Mouse (Mus musculus) retina, postnatal 7 days (tissue): ENCODE results near the gene Slc39a9.
A peak's percentile ranks its signal among the peaks of the same experiment; 100 is the strongest.

Experiments
- DNase-seq: peaks from one replicate; pipeline ENCODE4 v3.0.0-alpha.2; 2012; ENCODE audit warnings: low read depth, low spot score

Gene Slc39a9

DNA sequence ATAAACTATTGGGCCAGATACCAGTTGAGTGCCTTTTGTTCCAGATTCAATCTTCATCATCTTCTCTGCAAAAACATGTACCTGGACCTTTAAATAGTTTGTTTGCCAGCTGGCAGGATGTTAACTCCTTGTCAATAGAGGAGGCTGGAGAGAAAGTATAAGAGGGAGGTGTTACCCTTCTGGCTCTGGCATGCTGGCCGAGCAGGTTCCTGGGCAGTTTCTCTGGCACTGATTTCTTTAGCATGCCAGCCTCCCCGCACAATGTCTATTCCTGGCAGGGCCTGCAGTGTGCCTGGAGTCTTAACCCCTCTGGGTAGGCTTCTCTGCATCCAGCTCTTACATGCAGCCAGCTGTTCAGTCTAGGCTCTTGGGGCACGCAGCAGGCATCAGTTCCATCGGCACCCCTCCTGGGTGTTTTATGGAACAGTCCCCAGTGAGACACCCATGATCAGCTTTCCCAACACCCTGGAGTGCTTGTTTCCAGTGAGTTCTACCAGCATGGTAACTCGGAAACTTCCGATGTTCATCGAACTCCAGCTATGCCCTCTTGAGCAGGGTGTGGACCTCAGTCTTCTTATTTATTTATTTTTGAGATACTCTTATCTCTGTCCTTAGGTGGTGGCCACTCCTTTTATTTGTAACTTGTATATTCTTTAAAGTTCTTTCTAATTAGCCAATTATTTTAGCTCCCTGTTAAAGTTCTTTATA is 10.4 kb downstream of the Slc39a9 start:
- no peak for DNase-seq

DNA sequence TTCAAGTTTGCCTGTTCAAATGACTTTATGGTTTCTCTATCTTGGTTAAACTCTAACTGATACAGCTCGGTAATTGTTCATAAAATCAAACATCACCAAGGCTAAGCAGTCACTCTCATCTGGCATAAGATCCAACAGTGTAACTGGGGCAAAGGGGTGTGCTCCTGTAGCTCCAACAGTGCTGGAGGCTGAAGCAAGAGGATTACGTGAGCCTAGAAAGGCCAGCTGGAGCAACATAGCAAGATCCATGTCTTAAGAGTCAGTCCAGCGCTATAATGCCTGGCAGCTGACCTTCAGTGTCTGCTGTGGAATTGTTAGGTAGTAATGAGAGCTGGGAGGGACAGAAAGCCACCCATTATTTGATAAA is 11.0 kb downstream of the Slc39a9 start:
- DNase-seq: no peak

DNA sequence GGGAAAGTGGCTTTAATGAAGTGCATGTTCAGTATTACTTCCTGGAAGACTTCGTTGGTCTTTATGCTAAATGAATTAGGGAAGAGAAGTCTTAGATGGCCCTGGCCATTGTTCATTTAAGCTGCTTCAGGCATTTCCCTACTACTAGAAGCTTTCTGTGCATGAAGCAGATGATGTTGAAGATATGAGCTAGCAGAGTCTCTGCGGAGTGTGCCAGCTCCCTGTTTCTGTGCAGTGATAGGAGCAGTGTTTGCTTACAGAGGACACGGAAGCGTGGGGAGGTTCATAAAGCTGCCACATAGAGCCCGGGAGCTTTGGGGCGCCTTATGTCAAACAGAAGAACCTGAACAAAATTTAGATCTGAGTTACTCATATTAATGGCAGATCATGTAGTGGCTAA is 15.0 kb downstream of the Slc39a9 start:
- DNase-seq: no peak

- DNase-seq: no peak
Observed at GRCm38 (mm10) chr12:80662322-80662721, 18.6 kb downstream of the Slc39a9 start.

DNA sequence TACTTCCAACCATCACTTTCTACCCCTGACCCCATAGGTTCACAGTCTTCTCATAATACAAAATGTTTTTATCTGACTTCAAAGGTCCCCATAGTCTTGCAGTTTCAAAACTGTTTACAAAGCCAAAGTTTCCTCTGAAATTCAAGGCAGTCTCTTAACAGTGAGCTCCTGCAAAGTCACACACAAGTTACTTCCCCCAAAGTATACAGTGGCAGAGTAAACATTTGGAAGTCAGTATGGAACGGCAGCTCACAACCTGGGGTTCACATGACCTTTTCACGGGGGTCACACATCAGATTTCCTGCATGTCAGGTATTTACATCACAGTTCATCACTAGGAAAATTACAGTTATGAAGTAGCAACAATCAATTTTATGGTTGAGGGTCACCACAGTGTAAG is 20.3 kb downstream of the Slc39a9 start:
- no peak for DNase-seq

DNA sequence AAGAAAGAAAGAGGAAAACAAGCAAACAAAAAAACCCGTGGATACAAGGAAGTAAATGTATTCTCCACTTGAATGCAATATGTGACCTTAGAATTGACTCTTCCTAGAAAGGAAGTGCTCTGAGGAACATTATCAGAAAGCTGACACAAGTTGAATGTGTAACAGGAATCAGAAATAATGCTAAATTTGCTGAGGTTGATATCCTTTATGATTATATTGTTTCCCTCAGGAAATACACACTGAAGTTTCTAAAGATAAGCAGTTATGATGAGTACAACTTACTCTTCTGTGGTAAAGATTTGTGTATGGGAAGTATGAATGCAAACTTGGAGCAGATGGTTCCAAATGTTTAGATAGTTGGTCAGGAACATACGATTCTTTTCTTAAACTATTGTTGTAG is 24.7 kb downstream of the Slc39a9 start:
- no peak for DNase-seq

DNA sequence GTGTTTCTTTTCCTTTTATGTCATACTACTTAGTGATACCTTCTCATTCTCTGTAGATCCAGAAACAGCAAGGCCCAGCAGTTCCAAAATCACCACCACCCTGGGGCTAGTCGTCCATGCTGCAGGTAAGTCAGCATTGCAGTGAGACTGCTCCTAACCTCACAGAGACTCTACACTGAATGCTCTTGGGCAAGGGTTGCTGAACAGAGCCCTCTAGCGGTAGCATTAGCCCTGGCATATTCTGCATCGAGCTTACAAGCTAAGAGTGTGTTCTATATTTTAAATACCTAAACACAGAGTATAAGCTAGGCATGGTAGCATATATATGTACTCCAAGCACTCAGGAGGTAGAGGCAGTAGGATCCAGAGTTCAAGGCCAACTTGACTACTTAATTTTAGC is 29.5 kb downstream of the Slc39a9 start:
- peak; percentile 49 for DNase-seq

DNA sequence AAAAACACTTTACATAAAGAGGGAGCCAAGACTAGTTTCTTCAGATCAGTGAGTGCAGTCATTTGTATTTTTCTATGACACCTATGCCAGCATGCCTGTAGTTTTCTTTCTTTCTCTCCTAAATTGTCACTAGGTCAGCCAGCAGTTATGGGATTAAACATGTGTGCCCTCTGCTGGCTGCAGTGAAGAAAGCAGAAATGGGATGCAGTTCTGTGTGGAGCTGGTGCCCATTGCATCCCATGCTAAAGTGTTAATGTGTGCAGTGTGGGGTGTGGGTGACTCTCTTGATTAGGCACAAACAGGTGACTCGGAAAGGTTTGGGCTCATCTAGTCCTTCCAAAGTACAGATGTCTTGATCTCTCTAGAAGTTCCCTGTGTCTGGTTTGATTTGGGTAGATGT is 37.7 kb downstream of the Slc39a9 start:
- DNase-seq: no peak

- no peak for DNase-seq
Observed at GRCm38 (mm10) chr12:80683554-80683953, 39.9 kb downstream of the Slc39a9 start.

DNA sequence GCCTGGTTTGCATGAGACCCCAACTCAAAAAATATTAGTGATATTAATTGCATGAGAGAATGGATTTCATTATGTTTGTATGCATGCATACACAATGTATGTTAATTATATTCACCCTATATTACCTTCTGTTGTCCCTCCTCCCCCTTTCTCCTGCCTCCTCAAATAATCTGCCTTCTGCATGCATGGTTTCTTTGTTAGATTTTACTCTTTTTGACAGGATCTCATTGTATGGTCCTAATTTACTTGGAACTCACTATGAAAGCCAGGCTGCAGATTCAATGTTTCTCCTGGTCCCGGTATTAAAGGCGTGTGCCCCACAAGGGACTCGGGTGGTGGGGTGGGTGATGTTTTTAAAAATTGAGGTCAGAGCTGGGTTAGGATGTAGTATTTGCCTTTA is 40.6 kb downstream of the Slc39a9 start:
- no peak for DNase-seq

DNA sequence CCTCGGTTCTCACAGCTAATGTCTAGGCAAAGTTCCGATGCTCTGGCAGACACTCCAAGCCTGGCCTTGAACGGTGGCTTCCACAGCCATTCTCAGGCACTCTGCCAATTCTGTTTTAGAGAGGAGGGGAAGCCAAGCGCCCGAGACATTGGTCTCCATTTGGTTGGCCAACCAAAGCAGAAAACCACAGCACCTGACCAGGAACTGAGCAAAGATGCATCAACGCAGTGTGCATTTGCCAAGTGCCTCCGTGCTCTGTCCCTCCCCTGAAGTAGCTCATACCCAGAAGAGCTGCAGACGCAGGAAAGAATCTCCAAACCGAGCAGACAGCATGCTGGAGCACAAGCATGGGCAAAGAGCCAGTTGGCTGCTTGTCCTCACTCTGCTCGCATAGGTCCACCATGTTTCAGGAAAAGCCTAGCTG is 44.1 kb downstream of the Slc39a9 start:
- no peak for DNase-seq

DNA sequence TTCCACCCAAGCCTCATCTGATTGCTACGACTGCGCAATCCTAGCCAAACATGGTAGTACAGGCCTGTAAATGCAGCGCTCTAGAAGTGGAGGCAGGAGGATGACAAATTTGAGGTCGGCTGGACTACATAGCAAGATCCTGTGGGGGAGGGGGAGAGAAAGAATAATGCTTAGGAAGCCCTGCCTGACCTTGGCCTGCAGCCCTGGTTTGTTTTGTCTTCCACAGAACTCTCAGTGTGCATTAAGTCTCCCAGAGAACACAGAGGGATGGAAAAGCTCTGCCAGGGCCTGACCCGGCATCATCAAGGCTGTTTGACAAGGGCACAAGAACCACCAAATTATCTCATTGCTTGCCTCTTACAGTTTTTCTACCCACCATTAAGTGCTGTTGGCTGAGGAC is 46.0 kb downstream of the Slc39a9 start:
- no peak for DNase-seq

DNA sequence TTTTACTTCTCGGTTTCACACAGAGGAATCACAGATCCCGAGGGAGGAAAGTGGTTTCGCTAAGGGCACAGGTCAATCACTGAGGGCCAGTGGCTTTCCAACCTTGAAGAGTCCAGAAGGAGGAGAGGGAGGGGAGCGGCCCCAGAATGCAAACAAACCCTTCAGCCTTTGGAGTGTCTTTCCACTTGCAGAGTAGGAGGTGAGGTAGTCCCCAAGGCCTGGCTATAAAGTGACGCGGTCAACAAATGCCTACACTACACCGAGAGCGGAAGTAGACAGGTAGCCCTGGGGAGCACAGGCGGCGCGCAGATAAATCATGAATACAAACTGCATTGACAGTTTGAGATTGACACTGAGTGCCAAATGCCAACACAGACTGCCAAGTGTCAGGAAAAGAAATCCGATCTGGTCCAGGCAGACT is 48.0 kb downstream of the Slc39a9 start:
- DNase-seq: no peak

GRCm38 (mm10) chr12:80692269-80692972 is 48.7 kb downstream of the Slc39a9 start, which contains the start of gene Plekhd1:
Gene Plekhd1 (plus strand): TSS chr12:80692591.
- DNase-seq: peak; percentile 43

- no peak for DNase-seq
Observed at GRCm38 (mm10) chr12:80693700-80694099, 50.0 kb downstream of the Slc39a9 start.

GRCm38 (mm10) chr12:80695004-80695403 is 51.3 kb downstream of the Slc39a9 start:
- no peak for DNase-seq

- DNase-seq: no peak
Observed at GRCm38 (mm10) chr12:80698526-80699143, 55.0 kb downstream of the Slc39a9 start.

DNA sequence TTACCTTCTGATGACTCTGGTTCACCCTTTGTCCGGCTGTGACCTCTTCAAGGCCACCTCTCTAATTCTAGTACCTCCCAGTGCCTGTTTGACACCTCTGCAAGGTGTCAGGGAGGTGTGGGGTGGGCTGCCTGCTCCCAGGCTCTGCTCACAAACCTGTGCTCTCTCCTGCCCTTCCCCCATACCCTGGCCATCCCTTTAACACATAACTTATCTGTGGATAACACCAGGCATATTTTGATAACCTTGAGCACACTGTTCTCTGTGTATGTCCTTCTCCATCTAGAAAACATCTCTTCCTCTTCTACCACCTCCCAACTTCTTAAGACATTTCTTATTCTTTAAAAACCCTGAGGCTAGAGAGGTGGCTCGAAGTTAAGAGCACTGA is 55.5 kb downstream of the Slc39a9 start:
- DNase-seq: no peak

- no peak for DNase-seq
Observed at GRCm38 (mm10) chr12:80701332-80701731, 57.6 kb downstream of the Slc39a9 start.

DNA sequence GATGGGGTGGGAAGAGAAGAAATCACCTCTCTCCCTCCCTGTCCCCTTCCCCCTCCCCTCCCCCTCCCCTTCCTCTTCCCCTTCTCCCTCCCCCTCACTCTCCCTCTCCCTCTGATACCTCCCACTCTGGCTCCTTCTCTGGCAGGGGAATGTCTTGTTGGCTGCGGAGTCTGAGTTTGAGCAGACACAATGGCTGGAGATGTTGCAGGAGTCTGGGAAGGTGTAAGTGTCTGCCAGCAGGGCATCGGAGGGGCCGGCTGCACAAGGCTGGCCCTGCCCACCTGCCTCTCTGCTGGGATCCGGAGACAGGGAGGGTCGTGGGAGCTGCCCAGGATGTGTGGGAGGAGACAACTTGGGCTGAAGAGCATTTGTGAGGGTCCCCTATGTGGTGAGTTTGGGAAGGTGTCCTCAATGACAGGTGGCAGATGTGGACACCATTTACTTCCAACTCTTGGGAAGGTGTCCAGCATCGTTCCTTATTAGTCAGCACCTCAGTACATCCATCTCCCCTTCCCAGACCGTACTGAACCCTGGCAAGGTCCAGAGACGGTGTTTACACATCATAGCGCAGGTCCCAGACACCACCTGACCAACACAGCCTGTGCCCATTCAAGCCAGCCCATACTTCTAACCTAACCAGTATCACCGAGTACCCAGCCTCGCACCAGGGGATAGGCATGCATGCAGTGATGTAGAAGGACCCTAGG is 62.7 kb downstream of the Slc39a9 start:
- DNase-seq: no peak

GRCm38 (mm10) chr12:80706915-80707604 is 63.4 kb downstream of the Slc39a9 start:
- no peak for DNase-seq

GRCm38 (mm10) chr12:80715915-80716314 is 72.2 kb downstream of the Slc39a9 start:
- DNase-seq: no peak
